Mouse (Mus musculus): ENCODE measurements around the gene Man1a2.

The Man1a2 gene

DNA sequence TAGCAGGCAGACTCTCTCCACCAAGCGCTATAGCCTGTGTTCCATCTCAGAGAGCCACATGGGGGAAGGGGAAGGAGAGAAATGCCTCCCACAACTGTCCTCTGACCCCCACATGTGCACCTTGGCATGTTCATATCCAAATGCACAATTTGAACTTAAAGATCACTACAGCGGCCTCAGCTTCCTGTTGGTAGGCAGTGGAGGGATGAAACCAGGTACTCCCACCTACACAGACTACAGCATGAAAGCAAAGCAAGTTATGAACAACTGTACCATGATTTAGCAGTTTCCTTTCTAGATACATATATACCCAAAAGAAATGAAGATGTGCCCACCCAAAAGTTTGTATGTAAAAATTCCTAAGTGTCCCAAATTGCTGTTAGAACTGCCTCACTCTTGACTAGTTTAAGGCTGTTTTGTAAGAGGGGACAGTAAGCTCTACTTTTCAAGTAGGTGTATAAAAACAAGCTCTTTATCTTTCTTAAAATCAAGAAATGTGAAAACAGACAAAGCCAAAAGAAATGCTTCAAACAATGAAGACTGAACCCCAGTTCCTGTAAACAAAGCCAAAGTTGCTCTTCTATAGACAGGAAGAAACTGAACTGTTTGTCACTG, 123.6 kb downstream of the Man1a2 start:
- DNase-seq: no peak

DNA sequence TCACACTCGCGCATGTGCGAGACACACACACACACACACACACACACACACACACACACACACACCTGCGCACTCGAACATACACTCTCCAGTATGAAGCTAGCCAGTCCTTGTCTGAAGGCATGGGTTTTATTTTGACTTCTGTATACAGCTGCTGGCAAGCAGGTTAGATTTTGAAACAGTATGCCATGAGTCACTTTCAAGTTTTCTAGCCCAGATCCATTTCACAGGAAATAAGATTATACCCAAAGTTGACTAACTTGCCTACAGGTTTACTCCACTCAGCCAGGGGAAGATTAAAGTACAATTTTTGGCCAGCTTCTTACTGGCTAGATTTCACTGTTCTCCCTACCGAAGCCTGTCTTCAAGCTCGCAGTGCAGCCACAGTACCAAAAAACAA, 125.9 kb downstream of the Man1a2 start:
- no peak for DNase-seq

DNA sequence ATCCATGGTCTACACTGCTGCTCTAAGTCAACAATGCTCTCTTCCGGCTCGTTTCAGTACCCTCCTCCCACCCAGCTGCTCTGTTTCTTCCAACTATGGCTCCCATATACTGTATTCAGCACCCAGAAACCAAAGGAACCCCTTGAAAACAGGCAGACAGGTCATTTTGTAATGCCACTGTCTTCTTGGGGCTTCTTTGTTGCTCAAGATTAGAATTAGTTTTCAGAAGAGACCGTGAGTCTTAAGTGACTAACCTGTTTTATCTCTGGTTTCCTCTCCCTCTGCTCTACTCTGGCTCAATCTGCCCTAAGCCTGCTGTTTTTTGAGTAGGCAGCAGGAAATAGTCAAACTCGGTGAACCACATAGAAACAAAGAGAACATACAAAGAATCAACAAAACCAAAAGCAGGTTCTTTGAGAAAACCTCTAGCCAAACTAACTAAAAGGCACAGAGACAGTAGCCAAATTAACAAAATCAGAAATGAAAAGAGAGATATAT, 127.0 kb downstream of the Man1a2 start:
- no peak for DNase-seq

DNA sequence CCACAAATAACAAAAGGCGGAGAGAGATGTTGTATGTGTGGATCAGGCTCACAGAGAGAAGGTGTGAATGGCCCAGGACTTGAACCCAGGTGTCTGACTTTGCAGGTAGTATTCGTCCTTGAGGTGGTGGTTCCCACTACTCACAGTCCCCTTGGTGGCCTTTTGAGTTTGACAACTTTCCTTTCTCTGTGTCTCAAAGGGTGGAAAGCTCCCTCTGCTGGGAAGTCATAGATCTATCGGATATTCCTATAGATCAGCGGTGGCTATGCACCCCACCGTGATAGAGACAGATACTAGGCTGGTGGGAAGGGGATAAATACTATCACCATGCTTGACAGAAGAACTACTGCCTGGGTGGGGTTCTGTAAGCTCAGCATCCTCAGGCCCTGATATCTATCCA, 130.5 kb downstream of the Man1a2 start:
- DNase-seq: peak; percentile 3 to 17

DNA sequence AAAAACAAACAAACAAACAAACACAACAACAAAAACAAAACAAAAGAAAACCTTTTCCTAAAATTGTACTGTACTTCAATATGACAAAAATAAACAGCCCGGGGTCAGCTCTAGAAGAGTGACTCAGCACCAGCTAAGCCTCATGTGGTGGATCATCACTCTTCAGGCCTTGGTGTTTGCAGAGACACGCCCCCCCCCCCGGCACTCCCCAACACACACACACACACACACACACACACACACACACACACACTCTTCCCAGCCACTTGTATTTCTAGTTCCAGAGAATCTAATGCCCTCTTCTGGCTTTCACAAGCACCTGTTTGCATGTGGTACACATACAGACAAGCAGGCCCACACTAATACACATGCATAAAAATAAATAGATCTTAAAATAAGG, 133.1 kb downstream of the Man1a2 start:
- no peak for DNase-seq

DNA sequence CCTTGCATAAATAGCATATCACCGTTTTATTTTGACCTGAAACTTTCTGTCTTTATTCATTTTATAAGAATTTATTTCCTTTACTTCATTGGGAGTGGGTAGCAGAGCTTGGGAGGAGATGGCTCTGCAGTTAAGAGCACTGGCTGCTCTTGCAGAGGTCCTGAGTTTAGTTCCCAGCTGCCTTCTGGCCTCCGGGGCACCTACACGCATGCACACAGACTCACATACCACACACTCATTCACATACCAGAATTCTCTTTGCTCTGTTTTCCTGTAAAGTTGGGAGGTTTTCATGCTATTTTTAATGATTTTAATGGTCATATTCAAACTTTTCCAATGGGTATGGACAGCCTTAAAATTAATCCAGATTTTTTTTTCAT, 137.4 kb downstream of the Man1a2 start:
- DNase-seq: no peak

DNA sequence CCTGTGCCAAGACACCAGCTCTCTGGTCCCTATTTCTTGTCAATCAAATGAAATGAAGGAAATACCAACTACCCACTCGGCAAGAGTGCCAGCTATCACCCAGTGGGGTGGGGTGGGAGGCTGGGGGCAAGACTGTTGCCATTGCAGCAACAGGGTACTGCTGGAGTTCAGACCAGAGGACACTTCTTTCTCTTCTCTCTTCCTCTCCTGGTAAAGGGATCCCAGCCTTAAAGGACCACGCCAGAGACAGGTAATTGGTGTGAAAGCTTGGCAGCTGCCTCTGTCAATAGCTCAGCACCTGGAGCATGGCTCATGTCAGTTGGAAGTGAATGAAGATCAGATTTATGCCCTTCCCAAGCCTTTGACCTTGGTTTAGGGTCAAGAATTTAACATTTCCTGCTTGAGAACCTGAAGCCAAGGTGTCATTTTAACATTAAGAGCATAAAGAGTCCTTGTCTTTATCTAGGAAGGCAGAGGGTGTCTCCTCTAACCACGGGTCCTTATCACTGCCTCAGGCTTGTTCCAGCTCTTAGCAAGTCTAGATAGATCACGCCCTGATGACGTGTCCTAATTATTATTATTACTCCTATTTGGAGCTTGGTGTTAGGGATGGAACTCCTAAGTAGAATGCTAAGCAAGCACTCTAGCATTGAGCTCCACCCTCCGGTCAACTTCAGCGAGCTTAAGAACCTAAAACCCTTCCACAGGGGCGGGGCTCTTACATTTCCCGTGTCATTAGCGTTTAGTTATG, 138.0 kb downstream of the Man1a2 start:
- no peak for DNase-seq

DNA sequence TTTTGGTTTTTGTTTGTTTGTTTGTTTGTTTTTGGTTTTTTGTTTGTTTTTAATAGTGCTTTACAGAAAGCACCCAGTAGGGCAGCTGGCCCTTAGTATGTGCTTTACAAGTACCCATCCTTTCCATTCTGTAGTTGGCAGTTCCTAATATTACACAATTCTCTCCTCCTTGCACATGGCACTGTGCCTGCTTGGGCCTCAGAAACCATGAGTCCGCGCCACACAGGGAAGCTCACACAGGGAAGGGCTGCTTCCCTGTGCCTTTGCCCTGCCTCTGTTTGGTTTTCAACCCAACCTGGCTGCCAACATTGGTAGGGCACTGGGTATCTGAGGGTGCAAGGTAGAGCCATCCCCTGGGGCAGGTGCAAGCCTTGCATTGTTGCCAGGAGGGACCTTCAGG, 148.6 kb downstream of the Man1a2 start:
- DNase-seq: no peak

DNA sequence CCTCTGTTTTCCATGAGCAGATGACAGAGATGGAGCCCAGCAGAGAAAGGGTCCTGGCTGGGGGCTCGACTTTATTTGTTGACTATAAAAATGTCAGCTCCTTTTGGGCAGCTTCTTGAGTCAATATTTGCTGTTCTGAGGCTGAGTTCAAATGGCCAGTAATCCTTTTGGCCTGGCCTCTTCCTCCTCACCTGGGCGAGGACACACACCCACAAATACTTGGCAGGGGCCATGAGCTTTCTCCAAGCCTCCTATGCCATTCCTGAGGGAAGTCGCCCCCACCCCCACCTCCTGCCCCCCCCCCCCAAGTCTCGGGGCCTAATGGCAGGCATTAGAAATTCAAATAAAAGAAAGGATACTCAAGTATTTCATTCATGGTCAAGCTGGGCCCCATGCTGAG, 149.4 kb downstream of the Man1a2 start:
- DNase-seq: no peak

DNA sequence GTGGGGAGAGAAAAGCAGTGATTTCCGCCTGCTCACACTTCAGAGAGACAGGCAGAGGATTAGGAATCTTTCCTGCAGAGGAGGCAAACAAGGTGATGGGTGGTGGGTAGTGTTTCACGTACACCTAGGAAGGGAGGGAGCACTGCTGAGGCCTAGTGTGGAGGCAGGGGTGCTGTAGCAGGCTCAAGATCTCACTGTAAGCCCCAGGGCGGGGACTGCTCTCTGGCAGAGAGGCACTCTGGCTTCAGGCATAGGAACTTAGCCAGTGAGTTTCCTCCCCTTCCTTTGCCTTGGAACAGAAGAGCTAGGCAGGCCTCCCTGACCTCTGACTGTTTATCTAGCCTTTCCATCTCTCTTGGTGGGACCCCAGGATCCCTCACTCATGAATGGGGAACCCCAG, 150.0 kb downstream of the Man1a2 start:
- DNase-seq: no peak

DNA sequence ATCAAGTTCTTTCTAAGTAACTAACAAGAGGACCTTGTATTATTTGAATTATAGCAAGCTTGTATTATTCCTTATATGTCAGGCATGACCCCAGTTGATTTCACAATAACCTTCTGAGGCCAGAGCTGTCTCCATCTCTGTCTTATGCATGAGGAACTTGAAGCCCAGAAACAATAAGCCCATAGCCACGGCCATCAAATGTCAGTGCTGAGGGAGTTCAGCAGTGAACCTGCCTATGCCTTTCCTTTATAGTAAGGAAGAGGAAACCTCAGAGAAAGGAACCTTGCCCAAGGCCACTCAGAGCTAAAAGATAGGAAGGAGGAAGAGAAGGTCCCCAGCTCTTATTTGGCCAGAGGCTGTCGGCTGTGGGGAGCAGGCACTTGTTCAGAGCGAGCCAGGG, 150.9 kb downstream of the Man1a2 start:
- DNase-seq: no peak

DNA sequence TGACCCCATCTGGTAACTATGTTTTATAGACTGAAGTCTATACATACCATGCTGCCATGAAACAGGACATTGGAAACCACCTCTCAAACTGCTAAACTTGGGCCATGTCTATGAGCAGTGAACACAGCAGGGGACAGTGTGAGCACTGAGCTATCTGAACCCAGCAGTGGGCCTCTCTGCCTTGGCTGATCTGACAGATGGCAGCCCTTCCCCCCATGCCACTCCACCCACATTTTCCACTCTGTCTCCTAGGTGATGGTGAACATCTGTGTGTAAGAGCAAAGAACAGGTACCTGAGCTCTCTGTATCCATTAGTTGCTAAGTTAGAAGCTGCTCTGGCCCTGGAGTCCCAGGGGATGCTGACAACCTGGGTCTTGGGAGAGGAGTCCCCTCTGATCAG, 151.9 kb downstream of the Man1a2 start:
- no peak for DNase-seq

DNA sequence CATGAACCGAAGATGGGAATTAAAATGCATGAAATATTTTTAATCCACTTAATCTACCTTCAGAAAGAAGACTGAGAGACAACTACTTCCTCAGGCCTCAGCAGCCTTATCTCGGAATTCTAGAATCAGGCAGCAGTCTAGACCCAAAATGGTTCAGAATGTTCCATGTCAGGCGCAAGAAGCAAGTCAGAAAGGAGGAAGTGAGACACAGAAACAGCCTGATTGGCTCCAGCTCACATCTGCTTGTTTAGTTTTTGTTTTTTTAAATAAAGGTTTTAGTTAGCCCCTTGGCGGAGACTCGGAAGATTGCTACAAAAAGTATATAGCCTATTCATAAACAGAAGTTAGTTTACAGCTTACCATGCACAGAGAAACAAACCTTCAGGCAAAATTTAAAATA, 154.4 kb downstream of the Man1a2 start:
- DNase-seq: no peak

DNA sequence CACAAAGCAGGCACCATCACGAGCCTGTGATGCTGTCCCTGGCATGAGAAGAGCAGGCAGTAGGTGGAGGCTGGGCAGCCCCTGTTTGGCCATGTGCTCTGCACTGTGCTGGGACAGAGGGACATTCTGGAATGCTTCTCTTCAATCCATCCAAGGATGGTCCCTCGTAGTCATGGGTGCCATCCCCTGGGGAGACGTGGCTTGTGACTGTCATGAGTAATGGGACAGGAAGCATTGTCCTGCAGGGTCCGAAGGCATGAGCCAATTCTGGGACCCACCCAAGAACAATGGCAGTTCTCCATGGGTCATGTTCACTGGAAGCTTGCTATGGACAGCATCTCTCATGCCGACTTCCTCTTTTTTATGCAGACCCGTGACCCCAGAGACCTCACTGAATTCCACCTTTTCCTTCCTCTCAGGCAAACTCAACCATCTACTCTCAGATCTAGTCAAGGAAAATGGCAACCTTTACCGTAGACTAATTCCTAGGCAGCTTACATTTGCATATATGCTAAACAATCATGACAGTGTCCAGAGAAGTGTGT, 155.0 kb downstream of the Man1a2 start:
- DNase-seq: no peak

DNA sequence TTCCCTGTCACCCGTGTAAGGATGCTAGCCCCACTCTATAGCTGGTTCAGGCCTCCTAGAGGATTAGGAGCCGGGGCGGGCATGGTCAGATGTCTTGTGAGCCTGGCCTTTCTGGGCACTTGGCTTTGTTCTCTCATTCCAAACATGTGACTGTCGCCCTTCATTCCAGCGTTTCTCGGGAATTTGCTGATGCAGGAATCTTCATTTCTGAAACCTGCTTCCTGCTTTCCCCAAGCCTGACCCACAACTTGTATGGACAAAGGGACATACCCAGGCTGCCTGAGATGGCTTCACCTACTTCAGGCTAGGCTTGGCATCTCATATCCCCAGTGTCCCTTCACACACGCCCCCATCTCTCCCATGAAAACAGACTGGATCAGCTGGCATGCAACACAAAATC, 162.6 kb downstream of the Man1a2 start:
- DNase-seq: peak; percentile 35 to 45

DNA sequence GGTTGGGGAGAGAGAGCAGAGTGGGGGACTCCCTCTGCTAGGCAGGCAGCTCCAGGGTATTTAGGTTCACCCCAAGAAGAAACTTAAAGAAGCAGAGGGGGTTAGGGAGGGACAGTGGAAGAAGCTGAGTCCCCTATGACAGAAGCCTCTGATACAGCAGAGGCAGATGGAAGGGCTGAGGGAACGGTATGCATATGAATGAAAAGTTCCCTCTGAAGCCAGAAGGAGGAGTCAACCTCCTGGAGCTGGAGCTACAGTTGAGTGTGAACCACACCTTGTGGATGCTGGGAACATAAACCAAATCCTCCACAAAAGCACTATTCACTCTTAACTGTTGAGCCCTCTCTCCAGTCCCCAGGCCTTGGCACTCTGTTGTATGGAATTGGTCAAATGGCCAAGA, 163.7 kb downstream of the Man1a2 start:
- no peak for DNase-seq

DNA sequence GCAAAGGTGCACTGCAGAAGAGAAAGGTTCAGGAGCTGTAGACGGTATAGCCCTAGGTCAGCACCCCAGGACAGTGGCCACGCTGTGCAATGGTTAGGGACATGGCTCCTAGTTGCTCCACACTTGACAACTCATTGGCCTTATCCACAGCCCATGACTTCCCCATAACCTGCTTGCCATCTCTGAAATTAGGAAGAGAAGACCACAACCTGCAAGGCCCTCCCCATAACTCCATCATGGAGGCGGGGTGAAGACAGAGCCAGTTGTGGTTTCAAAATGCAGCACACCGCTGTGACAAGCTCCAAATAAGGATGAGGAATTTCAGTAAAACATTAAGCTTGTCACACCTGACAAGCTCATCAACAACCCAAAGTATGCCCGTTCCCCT, 169.6 kb downstream of the Man1a2 start:
- DNase-seq: no peak

DNA sequence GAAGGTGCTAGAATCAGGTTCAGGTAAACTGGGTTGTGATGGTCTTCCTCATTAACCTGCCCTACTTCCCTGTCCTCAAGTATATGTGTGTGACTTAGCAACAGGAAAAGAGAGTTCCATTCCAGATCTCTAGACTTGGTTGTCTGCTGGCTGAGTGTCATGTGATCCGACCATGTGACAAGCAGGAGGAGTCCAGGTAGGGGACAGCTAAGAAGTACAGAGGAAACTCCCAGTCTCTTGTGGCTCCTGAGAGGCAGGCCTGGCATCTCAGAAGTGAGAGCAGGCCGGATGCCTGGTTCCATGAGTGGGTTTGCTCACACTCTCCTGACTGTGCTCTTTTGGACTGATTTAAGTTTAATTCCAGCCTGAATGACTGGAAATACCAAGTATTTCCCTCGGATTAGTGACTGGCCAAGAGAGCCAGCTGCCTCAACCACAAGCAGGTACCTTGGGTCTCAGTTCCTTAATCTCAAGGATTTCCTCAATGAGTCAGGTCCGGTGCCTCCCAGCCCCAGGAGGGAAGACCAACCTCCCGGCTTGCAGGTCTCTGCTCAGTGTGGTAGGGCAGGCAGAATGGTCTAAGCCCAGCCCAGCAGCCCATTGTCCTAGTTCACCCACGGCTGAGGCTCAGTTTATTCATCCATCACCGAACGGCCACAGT, 170.1 kb downstream of the Man1a2 start:
- no peak for DNase-seq
